Mouse (Mus musculus): ENCODE measurements around the gene Ctdsp1. TPM values are rescaled to one million over a fixed set of nuclear protein-coding genes. Genes with fewer than 3 reads are reported as not detected.

Gene Ctdsp1
- polyA plus RNA-seq, 1 experiment from 2014 or later: 31.0 TPM

GRCm38 (mm10) chr1:74404206-74404605, 12.9 kb downstream of the Ctdsp1 start:
- H3K27me3 ChIP-seq: no peaks in the 10 kb centered on the region
- no peak for ATAC-seq (ENCODE audit: low FRiP score, low read depth)
- no peaks in the 10 kb centered on the region for H3K9me3 ChIP-seq
- no peak overlapping the region for H3K9ac ChIP-seq (replicated peaks)
- WGBS: 91% methylated on average over 4 of the region's 4 CpGs
- no peaks in the 10 kb centered on the region for H3K36me3 ChIP-seq
- no peak overlapping the region for H3K27ac ChIP-seq (replicated peaks)
- H3K4me1 ChIP-seq: no peaks in the 10 kb centered on the region
- H3K4me2 ChIP-seq (replicated peaks): no peak overlapping the region
- H3K4me3 ChIP-seq: no peak overlapping the region

GRCm38 (mm10) chr1:74408589-74409504, 17.5 kb downstream of the Ctdsp1 start, which contains the start of gene Vil1:
Vil1 (plus strand) TSS chr1:74409376.
- H3K4me1 ChIP-seq: no peaks in the 10 kb centered on the region
- no peak within 1 kb of the TSS for H3K4me3 ChIP-seq
- H3K4me2 ChIP-seq (replicated peaks): no peak within 1 kb of the TSS
- H3K27ac ChIP-seq (replicated peaks): no peak within 1 kb of the TSS
- no peak for ATAC-seq (ENCODE audit: low FRiP score, low read depth)
- 61% methylated on average over 15 of the region's 15 CpGs for WGBS
- H3K36me3 ChIP-seq: no peaks in the 10 kb centered on the region
- no peak within 1 kb of the TSS for H3K9ac ChIP-seq (replicated peaks)
- H3K9me3 ChIP-seq: no peaks in the 10 kb centered on the region
- no peaks in the 10 kb centered on the region for H3K27me3 ChIP-seq

- no peaks in the 10 kb centered on the region for H3K36me3 ChIP-seq
- no peak overlapping the region for H3K9ac ChIP-seq (replicated peaks)
- no peak overlapping the region for H3K4me3 ChIP-seq
- ATAC-seq (ENCODE audit: low FRiP score, low read depth): no peak
- no peaks in the 10 kb centered on the region for H3K27me3 ChIP-seq
- no peaks in the 10 kb centered on the region for H3K9me3 ChIP-seq
- no peaks in the 10 kb centered on the region for H3K4me1 ChIP-seq
- no peak overlapping the region for H3K27ac ChIP-seq (replicated peaks)
- H3K4me2 ChIP-seq (replicated peaks): no peak overlapping the region
- WGBS: 58% methylated on average over 2 of the region's 2 CpGs
Measured at GRCm38 (mm10) chr1:74411753-74412325, 20.5 kb downstream of the Ctdsp1 start.

- 84% methylated on average over 8 of the region's 8 CpGs for WGBS
- Histone ChIP-seq H3K4me2 (replicated peaks) (no peak overlapping the region), H3K9ac (replicated peaks) (no peak overlapping the region), H3K36me3 (no peaks in the 10 kb centered on the region), H3K27ac (replicated peaks) (no peak overlapping the region), H3K4me1 (no peaks in the 10 kb centered on the region), H3K27me3 (no peaks in the 10 kb centered on the region), H3K9me3 (no peaks in the 10 kb centered on the region), H3K4me3 (no peak overlapping the region)
- ATAC-seq (ENCODE audit: low FRiP score, low read depth): no peak
Measured at GRCm38 (mm10) chr1:74412711-74413110, 21.4 kb downstream of the Ctdsp1 start.

- H3K27me3 ChIP-seq: no peaks in the 10 kb centered on the region
Measured at GRCm38 (mm10) chr1:74415143-74415542, 23.8 kb downstream of the Ctdsp1 start.

GRCm38 (mm10) chr1:74418747-74419439, 27.6 kb downstream of the Ctdsp1 start:
- Histone ChIP-seq H3K36me3 (no peaks in the 10 kb centered on the region), H3K27ac (replicated peaks) (no peak overlapping the region), H3K4me1 (peaks cover 12% of the 10 kb centered on the region; the same call in 1 of the 2 replicates), H3K4me3 (no peak overlapping the region), H3K4me2 (replicated peaks) (no peak overlapping the region), H3K9me3 (no peaks in the 10 kb centered on the region), H3K9ac (replicated peaks) (no peak overlapping the region), H3K27me3 (no peaks in the 10 kb centered on the region)
- WGBS: 83% methylated on average over 17 of the region's 17 CpGs
- ATAC-seq (ENCODE audit: low FRiP score, low read depth): no peak

More at GRCm38 (mm10) chr1:74415143-74415542, 23.8 kb downstream of the Ctdsp1 start:
- no peak for ATAC-seq (ENCODE audit: low FRiP score, low read depth)
- no peak overlapping the region for H3K9ac ChIP-seq (replicated peaks)
- no peak overlapping the region for H3K4me2 ChIP-seq (replicated peaks)
- WGBS: 44% methylated on average over 4 of the region's 4 CpGs
- H3K4me1 ChIP-seq: 0 out of 2 replicates have a peak, but pooled peaks cover 6% of the 10 kb centered on the region
- H3K27ac ChIP-seq (replicated peaks): no peak overlapping the region
- no peaks in the 10 kb centered on the region for H3K36me3 ChIP-seq
- H3K4me3 ChIP-seq: no peak overlapping the region
- H3K9me3 ChIP-seq: no peaks in the 10 kb centered on the region

GRCm38 (mm10) chr1:74419440-74419794, 28.1 kb downstream of the Ctdsp1 start:
- Histone ChIP-seq H3K9me3 (no peaks in the 10 kb centered on the region), H3K27me3 (no peaks in the 10 kb centered on the region), H3K9ac (replicated peaks) (no peak overlapping the region), H3K27ac (replicated peaks) (no peak overlapping the region), H3K4me2 (replicated peaks) (no peak overlapping the region), H3K4me1 (peaks cover 12% of the 10 kb centered on the region; the same call in 1 of the 2 replicates), H3K4me3 (no peak overlapping the region), H3K36me3 (no peaks in the 10 kb centered on the region)
- WGBS: 80% methylated on average over 9 of the region's 9 CpGs
- no peak for ATAC-seq (ENCODE audit: low FRiP score, low read depth)

- Histone ChIP-seq H3K36me3 (no peaks in the 10 kb centered on the region), H3K4me2 (replicated peaks) (no peak overlapping the region), H3K27me3 (no peaks in the 10 kb centered on the region), H3K4me1 (peaks cover 12% of the 10 kb centered on the region; the same call in 1 of the 2 replicates), H3K9me3 (no peaks in the 10 kb centered on the region), H3K27ac (replicated peaks) (no peak overlapping the region), H3K9ac (replicated peaks) (no peak overlapping the region), H3K4me3 (no peak overlapping the region)
- WGBS: 33% methylated on average over 8 of the region's 8 CpGs
- no peak for ATAC-seq (ENCODE audit: low FRiP score, low read depth)
Measured at GRCm38 (mm10) chr1:74423147-74423546, 31.8 kb downstream of the Ctdsp1 start.

- H3K9ac ChIP-seq (replicated peaks): no peak overlapping the region
- no peak overlapping the region for H3K27ac ChIP-seq (replicated peaks)
- H3K27me3 ChIP-seq: no peaks in the 10 kb centered on the region
- H3K4me1 ChIP-seq: peaks cover 6% of the 10 kb centered on the region; the same call in 1 of the 2 replicates
- 81% methylated on average over 7 of the region's 7 CpGs for WGBS
- no peak for ATAC-seq (ENCODE audit: low FRiP score, low read depth)
- no peak overlapping the region for H3K4me2 ChIP-seq (replicated peaks)
- H3K36me3 ChIP-seq: no peaks in the 10 kb centered on the region
- no peaks in the 10 kb centered on the region for H3K9me3 ChIP-seq
- no peak overlapping the region for H3K4me3 ChIP-seq
Measured at GRCm38 (mm10) chr1:74425845-74426244, 34.5 kb downstream of the Ctdsp1 start.

- H3K4me2 ChIP-seq (replicated peaks): no peak overlapping the region
- H3K36me3 ChIP-seq: peaks cover 37% of the 10 kb centered on the region
- ATAC-seq (ENCODE audit: low FRiP score, low read depth): no peak
- H3K4me1 ChIP-seq: no peaks in the 10 kb centered on the region
- H3K27me3 ChIP-seq: no peaks in the 10 kb centered on the region
- no peak overlapping the region for H3K4me3 ChIP-seq
- 93% methylated on average over 6 of the region's 6 CpGs for WGBS
- no peak overlapping the region for H3K27ac ChIP-seq (replicated peaks)
- no peak overlapping the region for H3K9ac ChIP-seq (replicated peaks)
- no peaks in the 10 kb centered on the region for H3K9me3 ChIP-seq
Measured at GRCm38 (mm10) chr1:74433220-74433619, 41.9 kb downstream of the Ctdsp1 start.

GRCm38 (mm10) chr1:74434596-74434995, 43.3 kb downstream of the Ctdsp1 start:
- H3K27ac ChIP-seq (replicated peaks): no peak overlapping the region
- no peaks in the 10 kb centered on the region for H3K4me1 ChIP-seq
- no peaks in the 10 kb centered on the region for H3K9me3 ChIP-seq
- no peak overlapping the region for H3K9ac ChIP-seq (replicated peaks)
- H3K27me3 ChIP-seq: no peaks in the 10 kb centered on the region
- H3K36me3 ChIP-seq: peaks cover 49% of the 10 kb centered on the region
- H3K4me3 ChIP-seq: no peak overlapping the region
- H3K4me2 ChIP-seq (replicated peaks): no peak overlapping the region
- ATAC-seq (ENCODE audit: low FRiP score, low read depth): no peak
- WGBS: 84% methylated on average over 5 of the region's 5 CpGs

GRCm38 (mm10) chr1:74435563-74435962, 44.3 kb downstream of the Ctdsp1 start:
- no peak for ATAC-seq (ENCODE audit: low FRiP score, low read depth)
- no peak overlapping the region for H3K9ac ChIP-seq (replicated peaks)
- H3K4me1 ChIP-seq: no peaks in the 10 kb centered on the region
- peaks cover 57% of the 10 kb centered on the region for H3K36me3 ChIP-seq
- WGBS: 90% methylated on average over 6 of the region's 6 CpGs
- no peak overlapping the region for H3K4me2 ChIP-seq (replicated peaks)
- H3K27ac ChIP-seq (replicated peaks): no peak overlapping the region
- H3K27me3 ChIP-seq: no peaks in the 10 kb centered on the region
- H3K9me3 ChIP-seq: no peaks in the 10 kb centered on the region
- no peak overlapping the region for H3K4me3 ChIP-seq

Measured in midbrain, embryonic 12.5 days (tissue).